Mouse (Mus musculus): ENCODE data around the gene Sec61a2.

GRCm38 (mm10) chr2:5931938-5932337 lies 36.7 kb upstream of the Sec61a2 start:
- TF ChIP-seq CTCF (IDR thresholded peaks at IDR 0.05; ENCODE audit: low read depth), result no peak
- TF ChIP-seq EP300 (optimal IDR thresholded peaks at IDR 0.05), result no peak
